Mouse (Mus musculus) small intestine, adult 2 months (tissue): Measurements from ENCODE around the gene Selenow. TPM values are rescaled to one million over a fixed set of nuclear protein-coding genes. Genes with fewer than 3 reads are reported as not detected.

Experiments
- H3K27ac ChIP-seq: fragments of 200-500 bp; 2 replicates; pipeline ENCODE4 v1.5.1; 2012; ENCODE audit warnings: low read depth, low read length, control low read depth, inconsistent platforms; ENCODE audit not compliant: insufficient read depth
- H3K27me3 ChIP-seq: fragments of 200-500 bp; 2 replicates; pipeline ENCODE4 v1.6.1; 2012; ENCODE audit warnings: mild to moderate bottlenecking, moderate library complexity, low read length, inconsistent platforms; ENCODE audit not compliant: control insufficient read depth, insufficient read depth
- H3K36me3 ChIP-seq: fragments of 200-500 bp; 2 replicates; pipeline ENCODE4 v1.6.1; 2012; ENCODE audit warnings: mild to moderate bottlenecking, low read length, control low read depth, inconsistent platforms; ENCODE audit not compliant: control insufficient read depth, insufficient read depth
- H3K4me1 ChIP-seq: fragments of 200-500 bp; 2 replicates; pipeline ENCODE4 v1.6.1; 2012; ENCODE audit warnings: low read length, inconsistent platforms, mixed read lengths; ENCODE audit not compliant: control insufficient read depth, insufficient read depth, insufficient read length
- H3K4me3 ChIP-seq: fragments of 200-500 bp; 2 replicates; pipeline ENCODE4 v1.5.1; 2012; ENCODE audit warnings: low read depth, mild to moderate bottlenecking, control low read depth, inconsistent platforms, low read length, moderate library complexity
- CTCF ChIP-seq: fragments of 200-500 bp; IDR thresholded peaks from 2 replicates; pipeline ENCODE4 v1.5.1; 2012; ENCODE audit warnings: low read depth, mild to moderate bottlenecking, control low read depth, inconsistent platforms, low read length, moderate library complexity, mixed read lengths; ENCODE audit not compliant: insufficient replicate concordance, insufficient read length; ENCODE audit errors: extremely low read depth
- POLR2A ChIP-seq: fragments of 200-500 bp; IDR thresholded peaks from 2 replicates; pipeline ENCODE4 v1.6.1; 2012; ENCODE audit warnings: low read depth, mild to moderate bottlenecking, control low read depth, inconsistent platforms, low read length, moderate library complexity
- WGBS: fragments of 180-500 bp; shearing (Covaris S2); methylation state at CpG from one replicate; pipeline ENCODE4 v1.1.7; 2018; 5-methylcytosine and 5-hydroxymethylcytosine counted together
- polyA plus RNA-seq: library from polyadenylated mRNA; depleted of rRNA; stranded (reverse); fragments of >200 nt; gene quantifications from 2 replicates; pipeline ENCODE4 v1.2.3, GENCODE M21; 2012

Selenow gene
- polyA plus RNA-seq, 1 experiment, result 311 TPM

- TF ChIP-seq CTCF, result no peak
- no peak; the same call in 1 of the 2 replicates for TF ChIP-seq POLR2A
- Histone ChIP-seq H3K27ac (peak within 1 kb of the TSS; percentile 90), H3K36me3 (peaks cover 34% of the 10 kb centered on the region), H3K4me3 (peak within 1 kb of the TSS; percentile 91), H3K4me1 (peaks cover 10% of the 10 kb centered on the region), H3K27me3 (no peaks in the 10 kb centered on the region)
- 2% methylated on average over 59 of the region's 59 CpGs for WGBS
Observed at GRCm38 (mm10) chr7:15945721-15946536, 23.7 kb upstream of the Selenow start, which contains the start of gene Nop53. Nop53 (minus strand) TSS chr7:15946074.

DNA sequence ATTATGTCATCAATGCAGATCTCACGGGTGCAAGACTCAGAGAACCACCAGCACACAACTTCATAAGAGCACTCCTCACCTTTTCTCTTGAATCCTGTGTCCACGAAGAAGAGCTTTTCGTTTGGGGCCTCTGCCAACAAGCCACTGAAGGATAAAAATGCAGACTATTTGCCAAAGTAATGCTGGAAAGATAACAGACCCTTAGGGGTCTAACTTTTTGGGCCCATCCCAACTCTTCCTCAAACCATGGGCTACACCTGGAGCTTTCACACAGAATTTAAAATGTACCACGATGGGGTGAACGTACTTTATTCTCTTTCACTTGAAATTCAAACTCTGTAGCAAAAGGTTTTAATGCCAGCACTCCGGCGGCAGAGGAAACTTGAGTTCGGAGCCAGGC is 23.0 kb upstream of the Selenow start:
- Histone ChIP-seq H3K27me3 (no peaks in the 10 kb centered on the region), H3K36me3 (peaks cover 41% of the 10 kb centered on the region), H3K4me1 (peaks cover 10% of the 10 kb centered on the region), H3K4me3 (peak overlapping the region; percentile 91), H3K27ac (no peak overlapping the region)
- TF ChIP-seq POLR2A (no peak), CTCF (no peak)
- WGBS, result 1% methylated on average over 8 of the region's 8 CpGs

- Histone ChIP-seq H3K4me1 (peaks cover 10% of the 10 kb centered on the region), H3K27ac (no peak overlapping the region), H3K4me3 (no peak overlapping the region), H3K36me3 (peaks cover 47% of the 10 kb centered on the region), H3K27me3 (no peaks in the 10 kb centered on the region)
- WGBS, result 89% methylated on average over 1 of the region's 1 CpGs
- TF ChIP-seq POLR2A (no peak), CTCF (no peak)
Observed at GRCm38 (mm10) chr7:15944311-15944710, 22.1 kb upstream of the Selenow start.

DNA sequence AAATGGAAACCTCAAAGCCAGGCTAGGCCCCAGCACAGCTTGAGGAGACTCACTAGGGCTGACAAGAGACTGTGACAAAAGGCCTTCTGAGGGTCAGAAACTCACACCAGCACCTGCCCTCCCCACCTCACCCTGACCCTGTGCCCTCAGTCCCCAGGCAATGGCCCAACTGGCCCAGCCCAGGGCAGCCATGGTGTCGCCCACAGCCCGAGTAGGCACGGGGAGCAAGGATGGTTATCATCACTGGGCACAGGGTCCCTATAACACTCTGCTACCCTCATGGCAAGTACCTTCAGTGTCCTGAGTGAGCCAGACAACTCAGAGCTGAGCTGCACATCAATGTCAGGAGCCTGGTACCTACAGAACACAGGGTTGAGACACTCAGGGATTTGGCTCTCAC is 16.4 kb upstream of the Selenow start:
- Histone ChIP-seq H3K27me3 (no peaks in the 10 kb centered on the region), H3K36me3 (peaks cover 65% of the 10 kb centered on the region), H3K4me1 (no peaks in the 10 kb centered on the region), H3K4me3 (no peak overlapping the region), H3K27ac (no peak overlapping the region)
- 89% methylated on average over 3 of the region's 3 CpGs for WGBS
- TF ChIP-seq CTCF, result no peak
- no peak for TF ChIP-seq POLR2A

DNA sequence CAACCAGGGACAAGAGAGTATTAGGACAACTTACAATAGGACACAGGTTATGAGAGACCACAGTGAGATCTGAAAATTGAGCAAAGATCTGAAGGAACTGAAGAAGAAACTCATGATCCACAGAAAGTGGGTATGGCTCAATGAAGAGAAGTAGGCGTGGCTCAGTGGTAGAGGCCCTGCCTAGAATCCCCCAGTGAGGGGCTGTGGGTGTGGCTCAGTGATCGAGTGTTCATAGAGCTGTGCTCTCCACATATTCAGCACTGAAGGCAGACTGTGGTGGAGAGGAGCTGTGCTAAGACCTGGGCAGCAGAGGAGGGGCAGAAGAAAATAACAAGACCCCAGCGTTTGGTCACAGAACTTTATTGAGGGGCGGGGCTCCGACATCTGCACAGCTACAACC is 15.3 kb upstream of the Selenow start:
- H3K27ac ChIP-seq, result no peak overlapping the region
- no peaks in the 10 kb centered on the region for H3K4me1 ChIP-seq
- peaks cover 54% of the 10 kb centered on the region for H3K36me3 ChIP-seq
- TF ChIP-seq POLR2A (no peak), CTCF (no peak)
- H3K27me3 ChIP-seq, result no peaks in the 10 kb centered on the region
- H3K4me3 ChIP-seq, result no peak overlapping the region
- WGBS, result 68% methylated on average over 5 of the region's 5 CpGs

- peaks cover 19% of the 10 kb centered on the region for H3K36me3 ChIP-seq
- H3K4me1 ChIP-seq, result no peaks in the 10 kb centered on the region
- H3K27ac ChIP-seq, result no peak overlapping the region; the same call in 1 of the 2 replicates
- TF ChIP-seq CTCF (no peak), POLR2A (no peak)
- no peaks in the 10 kb centered on the region for H3K27me3 ChIP-seq
- no peak overlapping the region for H3K4me3 ChIP-seq
- WGBS, result 55% methylated on average over 16 of the region's 16 CpGs
Observed at GRCm38 (mm10) chr7:15933437-15934359, 11.5 kb upstream of the Selenow start.
